In the genomic region with DNA sequence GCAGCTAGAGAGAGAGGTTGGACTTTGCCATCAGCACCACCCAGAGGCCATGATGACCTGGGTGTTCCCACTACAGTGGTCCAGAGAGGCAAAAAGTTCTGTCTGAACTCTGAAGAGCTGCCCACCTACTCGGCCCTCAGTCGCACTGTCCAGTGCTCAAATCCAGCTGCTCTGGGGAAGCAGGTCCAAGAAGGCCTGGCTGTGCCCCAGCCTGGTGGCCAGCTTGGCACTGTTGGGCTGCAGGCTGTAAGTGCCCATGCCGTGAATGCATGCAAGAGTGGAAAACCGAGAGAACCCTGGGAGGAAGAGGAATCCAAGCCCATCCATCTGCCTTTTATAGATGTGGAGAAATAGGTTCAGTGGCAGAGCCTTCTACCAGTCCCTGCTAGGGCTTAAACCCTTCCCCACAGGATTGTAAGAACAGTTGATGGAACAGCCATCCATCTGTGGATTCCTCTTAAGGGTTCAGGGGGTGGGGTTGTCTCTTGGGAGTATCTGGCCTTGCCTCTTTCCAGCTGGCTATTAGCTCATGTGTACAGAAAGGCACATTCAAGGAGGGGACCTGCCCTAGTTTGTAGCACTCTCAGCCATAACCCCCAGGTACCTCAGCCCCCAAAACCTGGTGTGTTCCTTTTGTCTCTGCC, we compare ENCODE assay signal across 8 mouse cellular contexts. TPM values are rescaled to one million over a fixed set of nuclear protein-coding genes. Genes with fewer than 3 reads are reported as not detected.
DNase-seq lines count a peak whose midpoint lies in the region; ATAC-seq lines count a peak whose summit lies in the region.
"Had no signal": no experiment of that assay in that cellular context is flagged by ENCODE, and none has a peak within 500 bp of the region (broad histone marks: within the 10 kb centered on the region; RNA-seq: fewer than 3 reads in every experiment).

No protein-coding gene starts in this region.

- H3K36me3 ChIP-seq in heart, embryonic 14.5 days (ENCODE audit: control insufficient read depth, insufficient read depth, low read length): no peaks in the 10 kb centered on the region

- peak overlapping the region; percentile 4 for H3K9ac ChIP-seq in heart, embryonic 14.5 days (ENCODE audit: low read length)

- no peaks in the 10 kb centered on the region for H3K9me3 ChIP-seq in heart, embryonic 14.5 days (ENCODE audit: control insufficient read depth, low read length)

- 68% methylated on average over 4 of the region's 4 CpGs for WGBS in heart, embryonic 14.5 days

- no peaks in the 10 kb centered on the region for H3K27me3 ChIP-seq in heart, embryonic 14.5 days (ENCODE audit: control insufficient read depth, insufficient read depth, low read length)

- no peak for ATAC-seq in heart, embryonic 14.5 days (ENCODE audit: insufficient number of reproducible peaks, insufficient read depth, low FRiP score, low read depth)
- no peak for ATAC-seq in megakaryocyte, adult 5-6 weeks (ENCODE audit: poor library complexity, severe bottlenecking)

- DNase-seq in ES-CJ7 (ENCODE audit: low read depth, low spot score): peak; percentile 62
- DNase-seq in embryo, embryonic 11 days: peak; percentile 64
- peak; percentile 29 for DNase-seq in lung, postnatal 36 days
- DNase-seq in right cerebral cortex, postnatal 10 days (ENCODE audit: low spot score in 2 of 2): no peak
- no peak for DNase-seq in cerebellum, adult 18-20 months
- DNase-seq: kidney, adult 8-10 months had no signal

- H3K27ac ChIP-seq in heart, embryonic 14.5 days (replicated peaks in 1 of 2; ENCODE audit: control insufficient read depth in 1 of 2, insufficient read depth in 1 of 2, low read depth in 2 of 2, low read length in 2 of 2): no peak overlapping the region

- no peak overlapping the region for H3K4me3 ChIP-seq in heart, embryonic 14.5 days (ENCODE audit: control insufficient read depth in 1 of 2, insufficient read depth in 1 of 2, low read depth in 1 of 2, low read length in 2 of 2)

- H3K4me2 ChIP-seq in heart, embryonic 14.5 days (ENCODE audit: low read length): peak overlapping the region; percentile 9; the same call in 1 of the 2 replicates

- peaks cover 17 to 20% of the 10 kb centered on the region in 2 experiments for H3K4me1 ChIP-seq in heart, embryonic 14.5 days (ENCODE audit: control insufficient read depth in 2 of 2, insufficient read depth in 2 of 2, low read length in 2 of 2)

RNA-seq across cellular contexts. Expression of a gene that starts 2.1 kb away (rescaled TPM):
- polyA plus RNA-seq in heart, embryonic 14.5 days (2014; fragmentation: Nextera tagmentation; extraction: Ambion mirVana): 1.4 and 1.5 TPM in 2 replicates
- total RNA-seq in megakaryocyte, adult 5-6 weeks (2015): not detected in 2 replicates
- total RNA-seq in megakaryocyte, adult 5-6 weeks (2017): not detected in 2 replicates

RNA-seq across cellular contexts. Expression of a gene that starts 46.9 kb away (rescaled TPM):
- polyA plus RNA-seq in heart, embryonic 14.5 days (2014; fragmentation: Nextera tagmentation; extraction: Ambion mirVana): 50.5 and 53.0 TPM in 2 replicates
- 0.69 and 3.7 TPM in 2 replicates for total RNA-seq in megakaryocyte, adult 5-6 weeks (2015)
- 0.66 and 0.77 TPM in 2 replicates for total RNA-seq in megakaryocyte, adult 5-6 weeks (2017)

Comparison
In these comparisons a context has a peak if more than half of its experiments do, and no peak if none do; other contexts are left out.
1. DNase-seq: peak in ES-CJ7 (single experiment), embryo, embryonic 11 days (single experiment) and lung, postnatal 36 days (single experiment); none in right cerebral cortex, postnatal 10 days (0 of 2) and cerebellum, adult 18-20 months (0 of 2).